Mouse (Mus musculus) cerebellum, postnatal 36 days (tissue): ENCODE measurements at regions not wholly inside any gene's neighbourhood (a gene's known extent, or its start where the extent isn't known, plus 50 kb on each side); places are given as distances from the start of the nearest gene placed in this dataset.

Source experiments
- DNase-seq, 2 experiments: peaks; one replicate each; pipeline ENCODE4 v3.0.0; 2021 to 2022; ENCODE audit warnings: mixed read lengths in 2 of 2

GRCm38 (mm10) chr1:177667041-177667791 lies 62.4 kb upstream of the 1700016C15Rik start:
- DNase-seq: no peak

GRCm38 (mm10) chr1:177670576-177670975 lies 59.0 kb upstream of the 1700016C15Rik start:
- no peak for DNase-seq

GRCm38 (mm10) chr1:177676657-177677056 lies 53.0 kb upstream of the 1700016C15Rik start:
- DNase-seq: no peak

- no peak for DNase-seq
These were observed 50.8 kb upstream of the 1700016C15Rik start for GRCm38 (mm10) chr1:177678832-177679231.
